Mouse (Mus musculus) ES-Bruce4 (cell line): ENCODE measurements around the gene D1Ertd622e.

Experiments
- CTCF ChIP-seq: IDR thresholded peaks from one replicate; pipeline ENCODE4 v1.8.1; 2011; ENCODE audit warnings: low read depth, low read length
- POLR2A ChIP-seq: IDR thresholded peaks from one replicate; pipeline ENCODE4 v1.8.1; 2011; ENCODE audit warnings: low read length; ENCODE audit not compliant: insufficient read depth

DNA sequence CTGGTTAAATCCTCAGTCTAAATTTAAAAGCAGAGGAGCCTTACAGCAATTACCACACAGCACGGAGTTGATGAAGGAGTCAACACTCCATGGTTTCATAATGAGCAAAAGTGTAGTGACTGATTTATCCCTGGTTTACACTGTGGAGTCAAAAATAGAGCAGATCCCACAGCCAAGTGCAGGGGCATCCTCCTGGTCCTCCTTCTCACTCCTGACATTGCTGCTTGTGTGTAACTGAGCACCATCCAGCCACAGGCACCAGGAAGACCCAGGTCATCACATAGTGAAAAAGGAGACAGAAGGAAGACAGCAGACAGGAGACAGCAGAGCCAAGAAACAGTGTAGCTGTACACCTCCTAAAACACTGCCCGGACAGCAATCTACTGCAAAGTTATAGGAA is 4.1 kb downstream of the D1Ertd622e start:
- TF ChIP-seq POLR2A, result no peak
- TF ChIP-seq CTCF, result no peak
